Mouse (Mus musculus): Measurements from ENCODE around the gene Btbd3. TPM values are rescaled to one million over a fixed set of nuclear protein-coding genes. Genes with fewer than 3 reads are reported as not detected.

The Btbd3 gene
- polyA plus RNA-seq, 1 experiment from 2014 or later: 18.3 TPM

DNA sequence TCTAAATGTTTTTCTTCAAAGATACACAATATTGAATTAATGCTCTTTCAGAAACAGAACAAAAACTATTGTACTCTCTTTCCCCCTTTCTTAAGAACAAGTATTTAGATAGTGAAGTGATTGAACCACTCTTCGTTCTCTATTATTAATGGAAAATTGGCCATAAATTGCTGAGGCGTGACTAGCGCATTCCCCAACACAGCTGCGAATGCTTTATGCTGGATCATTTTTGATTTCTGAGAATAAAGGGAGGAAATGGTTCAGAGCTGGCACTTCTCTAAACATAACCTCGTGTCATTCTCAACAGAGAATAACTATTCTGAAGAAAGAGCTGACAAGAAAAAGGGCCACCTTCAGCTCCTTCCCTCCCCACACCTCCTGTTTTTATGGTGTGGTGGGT, 217.0 kb downstream of the Btbd3 start:
- Histone ChIP-seq H3K27me3 (ENCODE audit: control insufficient read depth, insufficient read depth, low read length) (no peaks in the 10 kb centered on the region), H3K4me2 (no peak overlapping the region), H3K4me3 (ENCODE audit: low read depth, low read length) (no peak overlapping the region), H3K27ac (ENCODE audit: low read depth, low read length) (no peak overlapping the region), H3K9ac (ENCODE audit: low read length) (no peak overlapping the region), H3K9me3 (ENCODE audit: control insufficient read depth, low read length) (no peaks in the 10 kb centered on the region), H3K36me3 (ENCODE audit: control insufficient read depth, insufficient read depth, low read length) (no peaks in the 10 kb centered on the region), H3K4me1 (ENCODE audit: control insufficient read depth, insufficient read depth, low read length) (no peaks in the 10 kb centered on the region)
- WGBS: 87% methylated on average over 5 of the region's 5 CpGs
- ATAC-seq (ENCODE audit: low FRiP score) (no peak), DNase-seq (ENCODE audit: low spot score, missing footprints) (no peak)

DNA sequence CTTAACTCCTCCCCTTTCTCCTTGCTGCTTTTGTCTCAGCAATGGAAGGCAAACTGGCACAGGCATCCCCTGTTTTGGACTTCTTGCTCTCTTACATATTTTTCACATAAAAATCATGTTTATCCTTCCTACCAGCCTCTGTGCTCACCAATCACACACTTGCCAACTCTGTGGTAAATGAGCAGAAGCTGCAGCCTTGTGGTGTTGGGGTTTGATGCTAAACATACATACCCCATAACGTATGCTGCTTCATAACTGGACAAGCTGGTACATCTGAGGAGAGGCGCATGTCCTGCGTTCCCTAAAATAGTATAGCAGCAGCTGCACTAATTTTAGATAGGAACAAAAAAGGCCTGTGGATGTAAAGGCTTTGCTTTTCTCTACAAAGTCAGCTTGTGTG, 220.1 kb downstream of the Btbd3 start:
- Histone ChIP-seq H3K4me3 (ENCODE audit: low read depth, low read length) (no peak overlapping the region), H3K27ac (ENCODE audit: low read depth, low read length) (no peak overlapping the region), H3K27me3 (ENCODE audit: control insufficient read depth, insufficient read depth, low read length) (no peaks in the 10 kb centered on the region), H3K4me1 (ENCODE audit: control insufficient read depth, insufficient read depth, low read length) (no peaks in the 10 kb centered on the region), H3K9me3 (ENCODE audit: control insufficient read depth, low read length) (no peaks in the 10 kb centered on the region), H3K36me3 (ENCODE audit: control insufficient read depth, insufficient read depth, low read length) (no peaks in the 10 kb centered on the region), H3K4me2 (no peak overlapping the region), H3K9ac (ENCODE audit: low read length) (no peak overlapping the region)
- WGBS: 87% methylated on average over 3 of the region's 3 CpGs
- no peak for ATAC-seq (ENCODE audit: low FRiP score)
- DNase-seq (ENCODE audit: low spot score, missing footprints): no peak

GRCm38 (mm10) chr2:138477278-138477677, 220.9 kb downstream of the Btbd3 start:
- 94% methylated on average over 5 of the region's 5 CpGs for WGBS
- Histone ChIP-seq H3K4me3 (ENCODE audit: low read depth, low read length) (no peak overlapping the region), H3K36me3 (ENCODE audit: control insufficient read depth, insufficient read depth, low read length) (no peaks in the 10 kb centered on the region), H3K9ac (ENCODE audit: low read length) (no peak overlapping the region), H3K9me3 (ENCODE audit: control insufficient read depth, low read length) (no peaks in the 10 kb centered on the region), H3K4me1 (ENCODE audit: control insufficient read depth, insufficient read depth, low read length) (no peaks in the 10 kb centered on the region), H3K27me3 (ENCODE audit: control insufficient read depth, insufficient read depth, low read length) (no peaks in the 10 kb centered on the region), H3K4me2 (no peak overlapping the region), H3K27ac (ENCODE audit: low read depth, low read length) (no peak overlapping the region)
- DNase-seq (ENCODE audit: low spot score, missing footprints) (no peak), ATAC-seq (ENCODE audit: low FRiP score) (no peak)

GRCm38 (mm10) chr2:138482541-138482940, 226.2 kb downstream of the Btbd3 start:
- Histone ChIP-seq H3K4me3 (ENCODE audit: low read depth, low read length) (no peak overlapping the region), H3K27ac (ENCODE audit: low read depth, low read length) (no peak overlapping the region), H3K9me3 (ENCODE audit: control insufficient read depth, low read length) (no peaks in the 10 kb centered on the region), H3K4me1 (ENCODE audit: control insufficient read depth, insufficient read depth, low read length) (no peaks in the 10 kb centered on the region), H3K27me3 (ENCODE audit: control insufficient read depth, insufficient read depth, low read length) (no peaks in the 10 kb centered on the region), H3K36me3 (ENCODE audit: control insufficient read depth, insufficient read depth, low read length) (no peaks in the 10 kb centered on the region), H3K4me2 (no peak overlapping the region), H3K9ac (ENCODE audit: low read length) (no peak overlapping the region)
- DNase-seq (ENCODE audit: low spot score, missing footprints) (no peak), ATAC-seq (ENCODE audit: low FRiP score) (no peak)
- WGBS: 86% methylated on average over 3 of the region's 3 CpGs

GRCm38 (mm10) chr2:138484871-138485270, 228.5 kb downstream of the Btbd3 start:
- H3K4me3 ChIP-seq (ENCODE audit: low read depth, low read length): no peak overlapping the region
- H3K9me3 ChIP-seq (ENCODE audit: control insufficient read depth, low read length): no peaks in the 10 kb centered on the region
- WGBS: 90% methylated on average over 4 of the region's 4 CpGs
- H3K36me3 ChIP-seq (ENCODE audit: control insufficient read depth, insufficient read depth, low read length): no peaks in the 10 kb centered on the region
- H3K4me1 ChIP-seq (ENCODE audit: control insufficient read depth, insufficient read depth, low read length): no peaks in the 10 kb centered on the region
- DNase-seq (ENCODE audit: low spot score, missing footprints): no peak
- no peak overlapping the region for H3K9ac ChIP-seq (ENCODE audit: low read length)
- no peak overlapping the region for H3K27ac ChIP-seq (ENCODE audit: low read depth, low read length)
- no peaks in the 10 kb centered on the region for H3K27me3 ChIP-seq (ENCODE audit: control insufficient read depth, insufficient read depth, low read length)
- ATAC-seq (ENCODE audit: low FRiP score): no peak
- no peak overlapping the region for H3K4me2 ChIP-seq

DNA sequence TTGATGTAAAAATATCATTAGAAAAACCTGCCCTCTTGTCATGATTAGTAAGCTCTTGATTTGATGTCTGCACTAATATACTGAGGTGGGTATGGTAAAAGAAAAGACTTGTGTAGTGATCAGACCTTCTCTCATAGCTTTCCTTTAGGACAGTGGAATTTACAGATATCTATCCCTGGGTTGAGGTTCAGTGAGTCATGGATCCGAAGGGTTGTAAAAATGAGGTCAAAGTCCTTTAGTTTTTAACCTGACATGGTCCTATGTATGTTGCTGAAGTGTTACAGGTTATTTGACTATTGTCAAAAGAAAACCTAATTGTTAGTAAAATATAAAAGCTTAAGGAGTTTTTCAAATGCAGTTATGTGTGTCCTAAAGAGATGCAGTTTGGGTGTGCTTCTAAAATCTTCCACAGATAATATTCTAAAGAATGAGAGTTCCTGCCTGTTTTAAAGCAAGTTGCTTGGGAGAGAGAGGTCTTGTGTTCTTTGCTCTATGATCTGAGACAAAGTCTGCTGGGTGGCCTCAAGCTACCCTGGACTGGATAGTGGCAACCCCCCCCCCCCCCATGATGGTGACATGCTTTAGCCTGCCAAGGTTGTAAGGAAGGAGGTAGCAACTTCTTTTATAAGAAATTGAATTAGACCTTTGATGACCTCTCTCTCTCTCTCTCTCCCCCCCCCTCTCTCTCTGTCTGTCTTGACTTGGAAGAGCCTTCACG, 234.5 kb downstream of the Btbd3 start:
- WGBS: 87% methylated on average over 2 of the region's 2 CpGs
- Histone ChIP-seq H3K36me3 (ENCODE audit: control insufficient read depth, insufficient read depth, low read length) (no peaks in the 10 kb centered on the region), H3K9me3 (ENCODE audit: control insufficient read depth, low read length) (no peaks in the 10 kb centered on the region), H3K27me3 (ENCODE audit: control insufficient read depth, insufficient read depth, low read length) (no peaks in the 10 kb centered on the region), H3K27ac (ENCODE audit: low read depth, low read length) (no peak overlapping the region), H3K4me3 (ENCODE audit: low read depth, low read length) (no peak overlapping the region), H3K9ac (ENCODE audit: low read length) (no peak overlapping the region), H3K4me2 (no peak overlapping the region), H3K4me1 (ENCODE audit: control insufficient read depth, insufficient read depth, low read length) (no peaks in the 10 kb centered on the region)
- ATAC-seq (ENCODE audit: low FRiP score) (no peak), DNase-seq (ENCODE audit: low spot score, missing footprints) (no peak)

- no peak for DNase-seq (ENCODE audit: low spot score, missing footprints)
- Histone ChIP-seq H3K36me3 (ENCODE audit: control insufficient read depth, insufficient read depth, low read length) (no peaks in the 10 kb centered on the region), H3K4me1 (ENCODE audit: control insufficient read depth, insufficient read depth, low read length) (no peaks in the 10 kb centered on the region), H3K27ac (ENCODE audit: low read depth, low read length) (no peak overlapping the region), H3K9ac (ENCODE audit: low read length) (no peak overlapping the region), H3K4me3 (ENCODE audit: low read depth, low read length) (no peak overlapping the region), H3K9me3 (ENCODE audit: control insufficient read depth, low read length) (no peaks in the 10 kb centered on the region), H3K27me3 (ENCODE audit: control insufficient read depth, insufficient read depth, low read length) (no peaks in the 10 kb centered on the region), H3K4me2 (no peak overlapping the region)
- ATAC-seq (ENCODE audit: low FRiP score): no peak
These were observed 235.8 kb downstream of the Btbd3 start for GRCm38 (mm10) chr2:138492176-138492575.

DNA sequence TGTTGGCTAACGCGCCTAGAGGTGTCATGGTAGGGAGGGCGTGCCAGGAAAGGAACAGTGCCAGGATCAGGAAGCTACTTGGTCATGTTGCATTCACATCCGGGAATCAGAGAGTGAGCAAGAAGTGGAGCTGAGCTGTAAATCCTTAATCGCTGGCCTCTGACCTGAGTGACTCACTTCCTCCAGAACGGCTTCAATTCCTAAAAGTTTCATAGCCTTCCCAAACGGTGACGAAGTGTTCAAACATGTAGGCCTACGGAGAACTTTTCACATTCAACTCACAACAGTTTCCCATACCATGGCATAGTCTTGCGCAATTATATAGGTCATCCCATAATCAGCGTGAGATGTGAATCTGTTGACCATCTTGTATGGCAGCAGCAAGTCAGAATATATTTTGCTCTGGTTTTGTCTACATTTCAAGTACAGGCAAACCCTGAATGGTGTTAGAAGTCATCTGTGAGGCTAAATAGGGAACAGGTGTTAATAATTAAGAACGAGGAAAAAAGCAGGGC, 247.6 kb downstream of the Btbd3 start:
- Histone ChIP-seq H3K4me1 (ENCODE audit: control insufficient read depth, insufficient read depth, low read length) (no peaks in the 10 kb centered on the region), H3K27ac (ENCODE audit: low read depth, low read length) (no peak overlapping the region), H3K27me3 (ENCODE audit: control insufficient read depth, insufficient read depth, low read length) (no peaks in the 10 kb centered on the region), H3K36me3 (ENCODE audit: control insufficient read depth, insufficient read depth, low read length) (no peaks in the 10 kb centered on the region), H3K4me3 (ENCODE audit: low read depth, low read length) (no peak overlapping the region), H3K9me3 (ENCODE audit: control insufficient read depth, low read length) (no peaks in the 10 kb centered on the region), H3K4me2 (no peak overlapping the region), H3K9ac (ENCODE audit: low read length) (no peak overlapping the region)
- ATAC-seq (ENCODE audit: low FRiP score) (no peak), DNase-seq (ENCODE audit: low spot score, missing footprints) (no peak)
- WGBS: 88% methylated on average over 12 of the region's 12 CpGs

DNA sequence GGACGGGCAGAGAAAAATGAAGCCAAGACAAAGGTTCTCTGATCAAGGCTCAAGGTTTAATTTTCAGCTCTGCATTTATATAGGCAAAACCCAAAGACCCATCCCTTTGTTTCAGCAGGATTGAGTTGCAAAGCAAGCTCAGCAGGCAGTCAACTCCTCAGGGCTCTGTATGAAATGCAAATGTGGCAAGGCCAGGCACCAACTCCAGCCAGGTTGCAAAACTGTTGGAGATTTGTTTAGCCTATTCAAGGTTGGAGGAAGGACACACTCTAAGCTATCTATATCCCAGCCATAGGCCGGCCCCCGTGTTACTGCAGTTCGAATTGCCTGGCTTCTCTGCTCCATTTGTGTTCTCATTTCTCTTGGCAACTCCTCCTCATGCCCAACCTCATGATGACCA, 259.2 kb downstream of the Btbd3 start:
- no peaks in the 10 kb centered on the region for H3K36me3 ChIP-seq (ENCODE audit: control insufficient read depth, insufficient read depth, low read length)
- H3K4me3 ChIP-seq (ENCODE audit: low read depth, low read length): no peak overlapping the region
- no peak overlapping the region for H3K4me2 ChIP-seq
- H3K27me3 ChIP-seq (ENCODE audit: control insufficient read depth, insufficient read depth, low read length): no peaks in the 10 kb centered on the region
- no peak overlapping the region for H3K27ac ChIP-seq (ENCODE audit: low read depth, low read length)
- H3K9ac ChIP-seq (ENCODE audit: low read length): no peak overlapping the region
- H3K9me3 ChIP-seq (ENCODE audit: control insufficient read depth, low read length): no peaks in the 10 kb centered on the region
- DNase-seq (ENCODE audit: low spot score, missing footprints) (no peak), ATAC-seq (ENCODE audit: low FRiP score) (no peak)
- no peaks in the 10 kb centered on the region for H3K4me1 ChIP-seq (ENCODE audit: control insufficient read depth, insufficient read depth, low read length)
- 40% methylated on average over 4 of the region's 4 CpGs for WGBS

All from midbrain, embryonic 11.5 days (tissue).